Mouse (Mus musculus) neutrophil, adult 5-6 weeks (primary cell): Measurements from ENCODE around the gene Rap1gds1. TPM values are rescaled to one million over a fixed set of nuclear protein-coding genes. Genes with fewer than 3 reads are reported as not detected.

ENCODE experiments used
- ATAC-seq: fragments of 151-379, 151-347 bp; 2 replicates; pipeline ENCODE4 v1.8.0; 2017; ENCODE audit warnings: mild to moderate bottlenecking, moderate TSS enrichment; ENCODE audit not compliant: insufficient number of reproducible peaks, poor library complexity, low FRiP score, severe bottlenecking; ENCODE audit errors: extremely low read depth
- total RNA-seq: library from RNA; stranded (forward); fragments of 200-1000 nt; gene quantifications from 2 replicates; pipeline ENCODE4 v1.2.3, GENCODE M21; 2017

Rap1gds1 gene
- total RNA-seq, 1 experiment from 2014 or later = 63.7 TPM

DNA sequence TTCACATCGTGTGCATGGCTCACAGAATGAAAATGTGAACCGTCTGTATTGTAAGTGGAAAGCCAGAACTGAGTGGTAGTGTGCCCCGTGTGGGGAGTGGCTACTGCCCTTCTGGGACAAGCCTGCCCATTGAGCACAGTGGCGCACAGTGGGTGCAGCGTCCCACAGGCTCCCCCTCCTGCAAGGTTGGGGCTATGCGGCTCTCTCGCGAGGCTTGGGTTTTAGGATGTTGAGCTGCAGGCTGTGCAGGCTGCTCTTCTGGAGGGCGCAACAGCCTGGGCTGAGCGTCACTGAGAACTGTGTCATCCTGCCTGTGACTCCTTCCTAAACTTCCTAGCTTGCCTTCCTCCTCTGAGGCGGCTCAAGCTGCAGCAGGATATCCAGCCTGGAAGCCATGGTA lies 177.5 kb downstream of the Rap1gds1 start:
- no peak for ATAC-seq

- ATAC-seq = no peak
Observed at GRCm38 (mm10) chr3:138893520-138893919, 181.5 kb downstream of the Rap1gds1 start.

- ATAC-seq = no peak
Observed at GRCm38 (mm10) chr3:138889769-138890295, 185.2 kb downstream of the Rap1gds1 start.

DNA sequence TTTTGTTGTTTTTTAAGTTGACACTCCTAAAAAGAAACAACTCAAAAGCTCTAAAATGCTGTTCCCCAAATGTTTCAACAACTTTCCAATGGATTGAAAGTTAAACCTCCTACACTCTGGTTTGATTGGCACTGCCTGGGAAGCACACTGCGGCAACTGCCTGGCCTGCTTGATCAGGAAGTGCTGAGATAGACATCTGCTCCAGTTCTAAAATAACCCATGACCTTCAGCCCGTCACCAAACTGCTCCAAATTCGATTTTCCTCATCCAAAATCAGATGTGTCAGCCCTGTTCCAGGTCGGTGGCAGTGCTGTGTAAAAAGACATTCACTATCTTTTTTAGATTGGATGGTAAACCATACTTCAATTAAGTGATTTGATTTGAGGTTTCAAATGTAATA lies 185.8 kb downstream of the Rap1gds1 start:
- ATAC-seq = no peak

- no peak for ATAC-seq
Observed at GRCm38 (mm10) chr3:138886121-138886520, 188.9 kb downstream of the Rap1gds1 start.

DNA sequence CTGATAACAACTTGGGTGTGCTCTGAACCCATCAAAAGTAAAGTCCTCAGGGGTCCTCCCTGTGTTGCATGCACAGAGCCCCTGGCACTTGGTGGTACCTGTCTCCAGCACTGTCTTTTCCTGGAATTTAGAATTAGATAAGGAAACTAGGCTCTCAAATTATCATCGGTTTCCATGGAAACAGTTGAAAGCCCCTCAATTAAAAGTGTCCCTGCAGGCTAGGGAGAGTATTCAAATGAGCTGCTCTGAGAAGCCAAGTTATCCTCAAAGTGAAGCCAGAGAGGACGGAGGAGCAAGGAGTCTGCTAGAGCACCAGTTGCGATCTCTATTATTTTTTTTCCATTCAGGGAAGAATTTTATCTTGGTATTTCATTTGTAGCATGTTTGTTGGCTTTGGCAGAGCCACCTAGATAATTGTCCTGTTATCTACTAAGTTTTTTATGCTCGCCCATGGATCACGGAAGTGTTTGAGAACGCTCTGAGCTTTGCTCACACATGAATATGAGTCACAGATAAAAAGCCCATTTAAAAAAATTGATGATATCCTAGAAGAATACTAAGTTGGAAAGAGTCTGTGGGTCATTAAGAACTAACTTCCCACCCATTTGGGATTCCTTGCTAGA lies 193.2 kb downstream of the Rap1gds1 start:
- ATAC-seq = no peak

DNA sequence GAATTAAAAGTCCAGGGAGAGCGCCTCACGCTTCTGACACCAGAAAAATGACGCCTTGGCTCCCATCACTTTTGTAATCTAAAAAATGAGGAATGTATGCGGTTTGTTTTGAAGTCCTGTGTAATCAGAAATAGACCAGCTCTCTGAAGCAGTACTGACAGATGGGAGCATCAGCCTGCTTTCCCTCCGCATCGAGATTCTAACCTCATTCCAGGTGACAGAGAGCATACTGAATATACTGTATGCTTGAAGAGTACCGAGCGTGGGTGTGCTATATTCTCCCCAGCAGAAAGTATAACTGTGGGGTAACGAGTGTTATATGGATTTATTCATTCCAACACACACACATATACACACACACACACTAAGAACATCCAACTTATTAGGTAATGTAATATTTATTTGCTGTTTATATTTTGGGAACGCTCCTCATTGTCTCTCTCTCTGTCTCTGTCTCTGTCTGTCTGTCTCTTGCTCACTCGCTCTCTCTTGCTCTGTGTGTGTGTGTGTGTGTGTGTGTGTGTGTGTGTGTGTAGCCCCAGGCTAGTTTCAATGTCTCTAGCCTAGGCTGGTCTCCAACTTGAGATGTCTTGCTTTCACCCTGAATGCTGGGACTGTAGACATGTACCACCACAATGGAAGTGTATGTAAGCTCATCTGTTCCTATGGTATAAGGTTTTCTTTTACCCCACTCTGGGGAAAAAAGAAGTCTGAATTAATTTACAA lies 193.8 kb downstream of the Rap1gds1 start:
- no peak for ATAC-seq

DNA sequence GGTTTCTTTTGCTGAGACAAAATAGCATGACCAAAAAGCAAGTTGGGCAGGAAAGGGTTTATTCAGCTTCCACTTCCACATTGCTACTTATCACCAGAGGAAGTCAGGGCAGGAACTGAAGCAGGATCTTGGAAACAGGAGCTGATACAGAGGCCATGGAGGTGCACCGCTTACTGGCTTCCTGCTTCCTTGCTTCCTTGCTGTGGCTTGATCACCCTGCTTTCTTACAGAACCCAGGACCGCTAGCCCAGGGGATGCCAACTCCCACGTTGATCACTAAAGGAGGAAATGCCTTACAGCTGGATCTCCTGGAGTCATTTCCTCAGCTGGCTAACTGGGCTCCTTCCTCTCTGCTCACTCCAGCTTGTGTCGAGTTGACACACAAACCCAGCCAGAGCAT lies 197.3 kb downstream of the Rap1gds1 start:
- ATAC-seq = no peak

DNA sequence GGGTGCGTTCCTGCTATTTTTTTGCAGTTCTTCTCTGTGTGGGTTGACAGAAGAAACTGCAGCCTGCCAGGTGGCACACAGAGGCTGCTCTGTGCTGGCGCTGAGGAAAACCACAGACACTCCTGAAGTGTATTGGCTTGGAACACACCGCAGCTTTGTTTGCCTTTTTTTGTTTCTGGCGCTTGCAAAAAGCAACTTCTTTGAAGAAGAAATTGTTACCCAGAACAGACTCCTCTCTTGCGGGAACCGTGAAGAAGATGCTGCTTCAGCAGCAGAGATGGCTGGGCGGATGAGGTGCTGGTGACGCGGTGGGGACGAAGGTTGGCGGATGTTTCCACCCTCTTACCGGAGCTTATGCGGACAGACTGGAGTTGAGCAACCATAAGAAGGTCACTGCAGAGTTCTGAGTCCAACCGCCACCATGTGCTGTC lies 198.1 kb downstream of the Rap1gds1 start:
- no peak; the same call in 1 of the 2 replicates for ATAC-seq

GRCm38 (mm10) chr3:138876418-138876817 lies 198.6 kb downstream of the Rap1gds1 start:
- no peak for ATAC-seq

DNA sequence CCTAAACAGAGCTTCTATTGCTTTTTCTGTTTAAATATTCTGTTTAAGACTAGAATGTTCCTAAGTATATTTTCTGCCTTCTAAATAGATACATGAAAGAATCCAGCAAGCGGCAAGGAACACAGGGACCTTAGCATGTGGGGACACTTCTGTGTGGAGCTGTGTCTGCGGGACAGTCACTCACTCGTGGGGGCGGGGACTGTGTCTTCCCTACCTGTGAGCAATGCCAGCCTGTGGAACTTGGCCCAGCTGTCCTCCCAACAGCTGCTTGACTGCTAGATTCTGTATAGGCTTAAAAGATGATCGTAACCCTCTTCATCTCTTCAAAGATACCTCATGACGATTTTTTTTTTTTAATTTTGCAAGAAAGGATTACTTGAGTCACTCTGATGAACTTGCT lies 199.1 kb downstream of the Rap1gds1 start:
- ATAC-seq = no peak

Other genes starting within 250 kb of the Rap1gds1 start
- 0.23 TPM in 1 of 2 replicates, not detected in the other for gene Stpg2, start 130.5 kb upstream of the Rap1gds1 start, total RNA-seq